Mouse (Mus musculus): ENCODE results near the gene Mical1.

Mical1 gene

GRCm38 (mm10) chr10:41477278-41478181 lies 1.4 kb downstream of the Mical1 start:
- DNase-seq (ENCODE audit: extremely low spot score, low spot score) = peak; percentile 61

- DNase-seq (ENCODE audit: extremely low spot score, low spot score) = no peak
Measured at GRCm38 (mm10) chr10:41479961-41480360, 3.8 kb downstream of the Mical1 start.

- DNase-seq (ENCODE audit: extremely low spot score, low spot score) = no peak
Measured at GRCm38 (mm10) chr10:41480938-41481880, 5.1 kb downstream of the Mical1 start.

DNA sequence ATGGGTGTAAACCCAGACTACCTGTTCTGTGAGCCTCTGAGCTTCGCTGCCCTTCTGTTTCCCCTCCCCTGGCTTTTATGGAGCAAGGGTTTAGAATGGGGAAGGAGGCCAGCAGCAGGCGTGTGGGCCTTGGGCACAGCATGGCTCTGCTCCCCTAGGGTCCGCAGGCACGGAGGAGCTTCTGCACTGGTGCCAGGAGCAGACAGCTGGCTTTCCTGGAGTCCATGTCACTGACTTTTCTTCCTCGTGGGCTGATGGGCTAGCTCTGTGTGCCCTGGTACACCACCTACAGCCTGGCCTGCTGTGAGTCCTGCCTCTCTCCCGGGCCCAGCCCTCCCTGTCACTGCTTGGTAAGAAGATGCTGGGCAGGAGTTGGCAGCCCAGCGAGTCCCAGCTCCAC lies 6.3 kb downstream of the Mical1 start:
- DNase-seq (ENCODE audit: extremely low spot score, low spot score) = no peak

DNA sequence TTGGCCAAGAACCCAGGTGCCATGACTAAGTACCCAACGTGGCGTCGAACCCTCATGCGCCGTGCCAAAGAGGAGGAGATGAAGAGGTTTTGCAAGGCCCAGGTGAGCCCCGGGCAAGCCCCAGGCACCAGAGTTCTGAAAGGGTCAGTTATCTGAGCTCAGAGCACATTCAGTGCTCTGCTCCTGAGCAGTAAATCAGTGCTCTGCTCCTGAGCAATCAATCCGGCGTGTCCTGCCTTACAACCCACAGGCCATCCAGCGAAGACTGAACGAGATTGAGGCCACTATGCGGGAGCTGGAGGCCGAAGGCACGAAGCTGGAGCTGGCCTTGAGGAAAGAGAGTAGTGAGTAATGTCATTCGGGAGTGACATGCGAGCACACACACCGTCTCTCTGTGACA lies 9.7 kb downstream of the Mical1 start:
- DNase-seq (ENCODE audit: extremely low spot score, low spot score) = no peak

GRCm38 (mm10) chr10:41486506-41487170 lies 10.5 kb downstream of the Mical1 start:
- no peak for DNase-seq (ENCODE audit: extremely low spot score, low spot score)

GRCm38 (mm10) chr10:41488877-41489276 lies 12.8 kb downstream of the Mical1 start:
- DNase-seq (ENCODE audit: extremely low spot score, low spot score) = peak; percentile 31

GRCm38 (mm10) chr10:41489294-41489693 lies 13.2 kb downstream of the Mical1 start:
- DNase-seq (ENCODE audit: extremely low spot score, low spot score) = peak; percentile 21

DNA sequence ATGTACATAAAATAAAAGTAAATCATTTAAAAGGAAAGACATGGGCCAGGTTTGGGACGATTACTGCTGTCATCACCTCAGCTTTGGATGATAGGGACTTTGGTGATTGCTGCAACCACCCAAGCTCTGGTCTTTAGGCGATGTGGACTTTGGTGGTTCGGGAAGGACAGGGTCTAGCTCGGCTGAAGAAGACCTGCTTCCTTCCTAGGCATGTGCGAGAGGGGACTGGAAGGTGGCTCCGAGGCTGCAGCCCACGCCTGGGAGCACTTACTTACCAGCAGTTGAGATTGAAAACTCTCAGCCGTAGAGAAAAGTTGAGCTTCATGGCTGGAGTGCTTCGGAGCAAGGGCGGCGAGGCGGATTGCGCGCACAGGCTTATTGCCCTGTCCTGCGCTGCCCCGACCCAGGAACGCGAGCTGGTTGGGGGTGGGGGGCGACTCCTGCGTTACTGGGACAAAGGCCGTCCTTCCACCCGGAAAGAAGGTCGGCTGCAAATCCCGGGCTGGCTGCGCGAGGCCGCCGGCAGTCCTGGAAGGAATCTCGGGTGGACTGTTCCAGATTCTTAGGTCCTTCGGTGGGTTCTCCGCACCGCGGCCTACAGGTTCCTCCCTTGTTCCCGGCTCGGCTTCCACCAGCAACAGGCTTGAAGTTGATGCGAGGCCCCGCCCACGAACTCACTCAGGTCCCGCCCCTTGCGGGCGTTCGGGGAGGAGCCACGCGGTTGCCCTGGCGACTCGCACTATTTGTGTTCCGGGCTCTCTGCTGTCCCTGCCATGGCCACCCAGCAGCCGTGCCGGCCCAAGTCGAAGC lies 13.8 kb downstream of the Mical1 start, which contains the start of the genes Smpd2 and Ppil6:
TSS of gene Smpd2 (minus strand) at position 662 of the 810 bp plus-strand sequence.
TSS of gene Ppil6 (plus strand) at position 732 of the 810 bp plus-strand sequence.
- peak; percentile 96 for DNase-seq (ENCODE audit: extremely low spot score, low spot score)

DNA sequence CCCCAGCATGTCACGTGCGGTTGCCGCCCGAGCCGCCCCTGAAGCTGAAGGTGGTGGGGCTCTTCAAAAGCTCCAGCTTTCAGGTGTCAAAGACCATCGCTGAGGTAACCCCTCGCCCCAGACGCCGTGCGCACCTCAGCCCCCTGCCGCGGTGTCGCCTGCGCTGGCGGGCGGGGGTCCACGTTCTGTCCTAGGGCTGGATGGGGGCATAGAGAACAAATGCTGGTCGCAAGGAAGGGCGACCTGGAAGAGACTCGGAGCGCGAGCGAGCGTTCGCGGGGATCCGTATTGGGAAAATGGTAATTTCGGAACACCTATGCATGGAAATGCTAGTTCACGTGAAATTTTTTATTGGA lies 14.4 kb downstream of the Mical1 start:
- no peak for DNase-seq (ENCODE audit: extremely low spot score, low spot score)

DNA sequence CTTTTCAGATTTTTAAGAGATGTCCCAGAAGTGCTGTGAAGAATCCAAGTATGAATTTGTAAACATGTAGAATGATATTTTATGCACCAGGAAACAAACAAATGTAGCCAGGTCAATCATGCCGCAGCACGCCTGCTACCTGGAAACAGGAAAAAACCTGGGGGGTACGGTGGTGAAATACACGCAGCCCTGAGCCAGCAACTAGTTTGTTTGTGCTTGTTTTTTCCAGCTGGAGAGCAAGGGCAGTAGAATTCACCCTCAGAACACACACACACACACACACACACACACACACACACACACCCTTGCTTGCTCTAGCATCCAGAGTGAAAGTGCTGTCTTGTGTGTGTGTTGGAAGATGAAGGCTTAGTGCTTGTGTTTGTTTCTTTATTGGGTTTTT lies 15.0 kb downstream of the Mical1 start:
- peak; percentile 18 for DNase-seq (ENCODE audit: extremely low spot score, low spot score)

GRCm38 (mm10) chr10:41500941-41501340 lies 24.8 kb downstream of the Mical1 start:
- no peak for DNase-seq (ENCODE audit: extremely low spot score, low spot score)

GRCm38 (mm10) chr10:41504996-41505395 lies 28.9 kb downstream of the Mical1 start:
- DNase-seq (ENCODE audit: extremely low spot score, low spot score) = no peak

DNA sequence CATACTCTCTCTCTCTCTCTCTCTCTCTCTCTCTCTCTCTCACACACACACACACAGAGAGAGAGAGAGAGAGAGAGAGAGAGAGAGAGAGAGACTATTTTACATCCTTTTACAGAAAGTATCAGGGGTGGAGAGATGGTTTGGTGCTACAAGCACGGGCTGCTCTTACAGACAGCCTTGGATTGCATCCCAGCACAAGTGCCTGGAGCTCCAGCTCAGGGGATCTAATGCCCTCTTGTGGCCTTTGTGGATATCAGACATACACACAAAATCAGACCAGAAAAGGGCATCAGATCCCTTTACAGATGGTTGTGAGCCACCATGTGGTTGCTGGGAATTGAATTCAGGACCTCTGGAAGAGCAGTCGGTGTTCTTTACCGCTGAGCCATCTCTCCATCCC lies 29.3 kb downstream of the Mical1 start:
- DNase-seq (ENCODE audit: extremely low spot score, low spot score) = peak; percentile 48

DNA sequence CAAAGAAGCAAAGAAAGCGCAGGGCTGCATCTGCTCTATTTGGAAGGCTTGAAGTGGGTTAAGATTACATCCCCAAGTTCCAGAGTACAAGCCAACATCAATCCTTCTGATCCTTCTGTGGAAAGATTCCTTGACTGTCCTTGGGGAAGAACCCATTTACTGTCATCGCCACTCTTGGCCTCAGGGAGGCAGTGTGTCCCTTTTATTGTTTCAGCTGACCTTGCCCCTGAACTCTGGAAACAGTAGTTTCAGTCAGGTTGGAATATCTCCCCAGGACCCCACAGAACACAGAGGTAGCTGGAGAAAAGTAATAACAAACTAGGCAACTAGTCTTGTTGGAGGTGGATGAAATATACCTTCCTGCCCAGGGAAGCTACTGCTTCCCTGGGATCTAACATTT lies 33.0 kb downstream of the Mical1 start:
- peak; percentile 20 for DNase-seq (ENCODE audit: extremely low spot score, low spot score)

- DNase-seq (ENCODE audit: extremely low spot score, low spot score) = no peak
Measured at GRCm38 (mm10) chr10:41514301-41514700, 38.2 kb downstream of the Mical1 start.

- no peak for DNase-seq (ENCODE audit: extremely low spot score, low spot score)
Measured at GRCm38 (mm10) chr10:41514921-41515320, 38.8 kb downstream of the Mical1 start.

DNA sequence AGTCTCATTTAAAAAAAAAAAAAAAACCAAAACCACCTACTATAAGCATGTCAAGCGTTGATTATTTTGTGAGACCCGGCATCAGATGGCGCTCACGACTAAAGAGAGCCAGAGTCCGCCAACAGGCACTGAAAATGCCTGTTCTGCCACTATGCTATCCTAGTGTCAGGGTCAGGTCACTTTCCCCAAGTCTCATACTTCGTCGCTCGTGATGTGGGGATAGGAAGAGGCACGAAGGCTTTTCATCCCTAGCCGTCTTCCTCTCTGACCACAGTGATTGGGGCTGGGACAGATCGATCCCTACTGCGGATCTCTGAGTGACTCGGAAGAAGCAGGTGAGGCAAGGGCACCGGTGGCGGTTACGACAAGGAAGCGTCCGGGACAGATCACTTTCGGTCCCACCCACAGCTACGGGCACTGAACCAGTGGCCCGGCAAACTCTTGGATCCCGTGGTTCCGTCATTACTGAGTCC lies 42.4 kb downstream of the Mical1 start:
- DNase-seq (ENCODE audit: extremely low spot score, low spot score) = peak; percentile 82

DNA sequence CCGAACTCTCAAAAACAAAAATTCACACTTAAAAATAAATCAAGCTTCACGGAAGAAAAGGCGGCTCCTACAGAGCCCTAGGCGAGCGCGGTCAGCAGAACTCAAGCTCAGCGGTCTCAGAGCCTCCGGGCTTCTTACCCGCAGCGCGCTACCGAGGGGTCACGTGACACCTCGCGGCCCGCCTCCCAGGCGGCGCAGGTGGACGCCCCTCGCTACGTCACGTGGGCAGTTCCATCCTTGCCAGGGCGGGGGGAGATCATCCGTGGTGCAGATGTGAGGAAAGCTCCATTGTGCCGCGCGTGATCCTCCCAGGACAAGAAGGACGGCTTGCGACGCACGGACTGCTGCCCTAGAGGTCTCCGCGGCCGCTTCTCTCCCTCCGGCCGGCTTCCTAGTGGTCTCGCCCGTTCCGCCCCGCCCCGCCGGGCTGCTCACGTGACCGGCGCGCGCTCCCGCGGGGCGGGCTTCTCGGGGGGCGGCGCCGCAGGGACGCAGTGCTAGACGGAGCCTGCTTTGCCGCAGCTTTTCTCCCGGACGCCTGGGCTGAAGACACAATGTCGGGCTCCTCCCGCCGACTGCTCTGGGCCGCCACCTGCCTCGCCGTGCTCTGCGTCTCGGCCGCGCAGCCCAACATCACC lies 43.0 kb downstream of the Mical1 start, which contains the start of gene Cd164:
TSS of gene Cd164 (plus strand) at position 434 of the 638 bp plus-strand sequence.
- peak; percentile 93 for DNase-seq (ENCODE audit: extremely low spot score, low spot score)
